Mouse (Mus musculus): ENCODE results near the gene Iqgap2.

The Iqgap2 gene

DNA sequence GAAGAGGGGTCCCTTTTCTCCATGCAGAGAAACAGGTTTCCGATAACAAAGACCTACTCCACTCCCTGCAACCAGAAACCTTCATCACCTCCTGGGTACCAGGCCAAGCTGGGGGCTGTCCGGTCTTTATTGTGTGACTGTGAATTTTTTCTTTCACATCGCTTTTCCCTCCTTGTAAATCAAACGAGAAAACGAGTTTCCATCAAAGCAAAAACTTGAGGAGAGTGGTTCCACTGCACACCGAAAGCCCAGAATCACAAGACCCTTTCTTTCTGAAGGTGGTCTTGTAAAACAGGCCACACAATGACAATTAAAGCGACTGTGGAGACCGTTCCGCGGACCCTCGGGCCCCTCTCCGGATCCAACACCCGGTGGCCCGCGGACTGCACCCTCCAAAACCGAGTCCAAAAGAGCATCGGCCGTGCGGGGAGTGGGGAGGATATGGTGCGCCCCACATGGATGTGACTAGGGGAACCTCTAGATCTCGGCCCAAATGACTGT lies 274.0 kb downstream of the Iqgap2 start:
- no peak for DNase-seq (ENCODE audit: low spot score)

DNA sequence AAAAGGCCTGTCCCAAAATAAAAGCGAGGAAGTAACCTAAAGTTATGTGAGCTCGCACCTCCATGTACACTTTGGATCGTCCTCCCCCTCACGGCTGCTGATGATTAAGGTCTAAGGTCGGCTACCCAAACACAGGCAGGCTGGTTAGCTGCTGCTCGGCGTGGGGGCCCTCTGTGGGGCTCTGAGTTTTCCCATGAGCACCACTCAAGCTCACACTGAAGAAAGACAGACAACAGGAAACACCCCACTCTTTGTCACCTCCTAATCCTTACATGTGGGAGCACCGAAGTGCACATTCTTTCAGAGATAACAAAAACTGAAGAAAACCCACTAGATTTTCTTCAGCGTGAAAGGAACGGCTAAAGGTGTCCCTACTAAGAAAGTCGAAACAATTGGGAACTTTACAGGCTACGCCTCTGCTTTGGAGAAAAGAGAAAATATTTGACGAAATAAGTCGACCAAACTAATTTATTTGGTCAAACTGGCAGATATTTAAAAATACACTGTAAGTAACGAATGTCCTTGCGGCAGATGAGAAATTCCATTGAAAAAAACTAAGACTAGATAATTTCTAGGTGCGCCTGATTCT lies 274.5 kb downstream of the Iqgap2 start:
- no peak for DNase-seq (ENCODE audit: low spot score)

DNA sequence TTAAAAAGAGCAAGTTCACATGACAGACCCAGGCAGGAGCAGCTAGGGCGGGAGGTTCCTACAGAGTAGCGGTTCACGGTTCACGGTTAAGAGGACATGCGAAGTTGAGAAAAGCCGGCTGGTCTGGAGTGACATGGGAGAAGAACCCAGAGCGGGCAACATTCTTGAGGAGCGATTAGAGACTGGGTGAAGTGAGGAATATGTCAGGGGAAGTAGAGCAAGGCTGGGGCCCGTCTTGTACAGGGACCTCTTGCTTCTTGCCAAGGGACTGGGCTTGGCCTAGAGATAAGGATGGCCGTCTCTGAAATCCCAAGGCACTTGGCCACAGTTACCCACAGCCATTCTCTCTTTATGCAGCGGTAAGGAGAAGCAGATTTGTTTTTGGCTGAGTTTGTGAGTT lies 275.2 kb downstream of the Iqgap2 start:
- DNase-seq (ENCODE audit: low spot score) = no peak

DNA sequence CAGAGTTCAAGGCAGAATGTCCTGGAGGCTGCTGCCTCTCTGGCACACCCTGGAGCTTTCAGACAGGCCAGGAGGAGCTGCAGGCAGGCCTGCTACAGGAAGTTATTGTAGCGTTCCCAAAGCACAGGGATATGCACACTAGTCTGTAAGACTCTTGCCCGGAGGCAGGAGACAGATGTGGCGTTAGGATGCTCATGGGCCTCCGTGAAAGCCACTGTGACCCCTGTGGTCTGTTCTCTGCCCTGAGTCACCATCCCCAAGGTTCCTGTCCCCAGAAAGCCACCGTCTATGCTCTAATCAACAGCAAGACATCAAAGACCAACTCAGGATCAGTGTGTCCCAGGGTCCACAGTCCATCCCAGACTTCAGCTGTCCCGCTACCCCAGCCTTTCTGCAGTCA lies 277.0 kb downstream of the Iqgap2 start:
- DNase-seq (ENCODE audit: low spot score) = no peak

DNA sequence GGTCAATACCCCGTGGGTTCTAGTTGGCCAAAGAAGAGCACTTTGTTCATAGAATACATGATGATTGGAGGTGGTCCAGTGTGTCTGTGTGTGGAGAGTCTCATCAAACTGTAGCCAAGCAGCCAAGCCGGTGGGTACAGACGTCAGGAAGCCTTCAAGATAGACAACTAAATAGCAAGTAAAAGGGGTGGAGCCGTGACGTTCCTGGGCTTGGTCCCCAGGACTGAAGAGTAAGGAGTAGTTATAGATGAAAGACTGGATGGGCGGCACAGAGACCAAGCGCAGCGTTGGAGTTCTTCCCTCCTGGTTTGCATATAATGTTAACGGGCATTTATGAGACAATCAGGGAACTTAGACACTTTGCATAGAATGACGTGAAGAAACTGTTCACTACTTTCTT lies 279.5 kb downstream of the Iqgap2 start:
- no peak for DNase-seq (ENCODE audit: low spot score)

DNA sequence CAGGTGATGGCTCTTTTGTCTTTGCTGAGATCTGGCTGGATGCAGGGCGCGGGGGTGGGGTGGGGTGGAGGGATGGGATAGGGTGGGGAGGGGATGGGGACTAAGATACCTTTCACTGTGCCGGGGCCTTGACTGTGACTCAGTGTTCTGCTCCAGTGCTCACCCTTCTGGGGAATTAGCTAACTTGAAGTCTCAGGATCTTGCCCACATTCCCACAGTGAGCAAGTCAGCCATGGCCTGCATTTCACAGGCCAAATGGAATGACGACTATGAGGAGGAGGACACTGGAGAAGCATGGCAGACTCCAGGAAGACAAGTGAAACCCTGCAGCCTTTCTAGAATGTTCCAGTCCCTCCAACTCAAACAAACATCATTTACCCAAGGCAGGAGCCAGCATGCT lies 280.0 kb downstream of the Iqgap2 start:
- DNase-seq (ENCODE audit: low spot score) = no peak

DNA sequence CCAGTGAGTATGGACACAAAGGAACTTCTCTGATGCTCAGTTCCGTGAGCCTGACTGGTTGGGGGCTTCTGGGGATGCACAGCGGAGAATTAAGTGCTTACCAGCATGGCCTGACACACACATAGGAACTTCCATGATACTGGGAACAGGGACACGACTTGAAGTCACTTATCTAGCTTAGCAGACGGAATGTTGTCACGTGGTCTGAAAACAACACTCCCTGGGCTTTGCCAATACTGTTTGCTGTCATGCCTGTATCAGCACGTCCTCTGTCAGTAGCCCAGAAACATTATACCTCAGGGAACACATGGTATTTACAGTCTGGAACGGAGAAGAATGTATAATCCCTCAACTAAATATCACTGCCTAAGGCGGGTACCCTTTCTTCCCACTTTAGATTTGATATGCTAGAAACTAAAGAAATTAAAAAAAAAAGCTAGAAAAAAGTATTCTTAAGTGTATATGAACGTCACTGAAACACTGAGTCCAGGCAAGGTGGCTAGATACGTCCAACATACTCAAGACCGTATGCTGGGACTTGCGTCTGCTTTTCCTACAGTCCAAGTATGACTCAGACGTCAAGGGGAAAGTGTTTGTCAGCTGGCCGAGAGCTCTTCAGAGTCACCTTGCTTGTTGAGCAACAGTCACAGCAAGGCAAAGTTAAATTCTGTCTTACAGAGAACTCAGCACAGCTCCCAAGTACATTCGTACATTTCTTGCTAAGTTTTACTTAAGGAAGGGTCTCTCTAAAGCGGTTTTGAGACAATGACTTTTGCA lies 280.7 kb downstream of the Iqgap2 start:
- DNase-seq (ENCODE audit: low spot score) = no peak

DNA sequence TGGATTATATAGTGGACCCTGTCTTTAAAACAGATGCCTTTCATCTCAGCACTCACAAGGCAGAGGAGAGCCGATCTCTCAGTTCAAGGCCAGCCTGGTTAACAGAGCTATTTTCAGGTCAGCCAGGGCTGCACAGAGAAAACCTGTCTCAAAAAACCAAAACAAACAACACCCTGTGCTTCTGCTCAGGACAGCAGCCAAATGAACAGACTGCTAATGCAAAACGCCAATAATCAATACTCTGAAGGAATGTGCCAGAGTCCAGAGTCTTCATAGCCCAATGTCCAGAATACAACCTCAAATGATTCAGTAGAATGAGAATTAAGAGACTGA lies 282.7 kb downstream of the Iqgap2 start:
- no peak for DNase-seq (ENCODE audit: low spot score)

DNA sequence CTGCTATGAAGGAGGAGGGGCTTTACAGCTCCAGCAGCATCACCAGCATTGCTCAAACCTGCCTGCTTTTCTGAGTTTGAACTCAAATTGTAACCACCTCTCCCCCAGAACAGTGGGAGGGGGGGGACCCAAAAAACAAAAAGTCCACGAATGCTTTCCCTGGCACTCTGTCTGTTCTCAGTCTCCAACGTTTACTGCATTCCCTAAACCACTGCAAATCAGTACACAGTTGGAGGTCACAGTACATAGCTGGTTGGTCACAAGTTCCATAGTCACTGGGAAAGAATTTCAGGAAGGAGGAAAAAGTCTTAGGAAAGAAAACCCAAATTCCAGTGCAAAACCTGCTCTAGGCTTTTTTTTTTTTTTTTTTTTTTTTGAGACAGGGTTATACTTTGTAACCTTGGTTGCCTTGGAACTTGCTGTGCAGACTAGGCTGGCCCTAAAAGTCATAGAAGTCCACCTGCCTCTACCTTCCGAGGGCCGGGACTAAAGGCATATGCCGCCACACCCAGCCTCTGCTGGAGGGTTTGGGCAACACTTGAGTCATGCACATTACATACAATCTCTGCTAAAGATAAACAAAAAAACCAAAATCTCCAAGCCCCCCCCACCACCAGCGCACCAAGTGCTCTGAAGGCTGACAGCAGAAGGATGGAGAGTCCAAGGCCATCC lies 283.2 kb downstream of the Iqgap2 start:
- DNase-seq (ENCODE audit: low spot score) = no peak

DNA sequence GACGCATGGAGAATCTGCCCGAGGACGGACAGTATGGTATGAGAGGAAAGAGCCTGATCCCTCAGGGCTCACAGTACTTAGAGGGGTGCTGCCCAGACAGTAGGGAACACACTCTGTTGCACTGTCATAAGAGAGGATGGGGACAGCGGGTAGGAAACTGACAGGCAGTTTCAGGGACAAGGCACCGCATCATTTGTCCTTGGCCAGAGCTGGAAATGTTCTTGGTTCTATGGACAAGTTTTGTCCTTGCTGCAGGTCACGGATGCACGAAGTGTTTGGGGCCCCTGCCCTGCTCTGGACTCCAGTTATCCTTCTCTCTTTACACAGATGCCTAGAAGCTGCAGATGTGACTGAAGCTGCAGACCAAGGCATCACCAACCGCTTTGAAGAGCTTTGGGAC lies 284.7 kb downstream of the Iqgap2 start:
- no peak for DNase-seq (ENCODE audit: low spot score)

DNA sequence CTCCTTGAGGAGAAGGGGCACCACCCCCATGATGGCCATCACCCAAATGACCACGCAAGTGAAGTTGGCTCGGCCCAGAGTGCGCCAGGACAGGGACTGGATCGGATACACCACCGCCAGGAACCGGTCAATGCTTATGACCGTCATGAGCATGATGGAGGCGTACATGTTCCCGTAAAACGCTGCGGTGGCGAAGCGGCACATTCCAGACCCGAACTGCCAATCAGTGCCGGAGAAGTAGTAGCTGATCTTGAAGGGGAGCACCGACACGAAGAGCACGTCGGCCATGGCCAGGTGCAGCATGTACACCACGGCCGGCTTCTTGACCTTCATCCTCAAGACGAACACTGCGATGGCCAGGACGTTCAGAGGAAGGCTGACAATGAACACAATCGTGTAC lies 287.4 kb downstream of the Iqgap2 start:
- DNase-seq (ENCODE audit: low spot score) = no peak

DNA sequence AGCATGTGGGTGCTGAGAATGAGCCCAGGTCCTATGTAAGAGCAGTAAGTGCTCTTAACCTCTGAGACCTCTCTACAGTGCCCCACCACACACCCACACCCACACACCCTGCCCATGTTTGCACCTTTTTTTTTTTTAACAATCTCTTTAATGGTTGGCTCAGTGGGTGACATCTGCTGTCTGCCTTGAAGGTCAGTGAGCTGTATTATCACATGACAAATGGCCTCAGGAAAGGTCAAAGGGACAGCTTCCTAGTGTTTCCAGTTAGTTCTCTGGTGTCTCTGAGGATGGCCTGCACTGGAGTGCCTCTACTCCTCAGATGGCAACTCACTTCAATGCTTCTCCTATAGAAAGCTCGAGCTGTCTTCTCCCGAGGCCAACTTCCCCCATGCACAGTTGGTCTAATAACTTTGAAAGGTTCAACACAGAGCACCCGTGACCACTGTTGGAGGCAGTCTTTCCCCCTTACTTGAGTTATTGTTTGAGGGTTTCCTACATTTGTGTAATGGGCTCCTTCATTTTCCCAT lies 291.8 kb downstream of the Iqgap2 start:
- DNase-seq (ENCODE audit: low spot score) = no peak

DNA sequence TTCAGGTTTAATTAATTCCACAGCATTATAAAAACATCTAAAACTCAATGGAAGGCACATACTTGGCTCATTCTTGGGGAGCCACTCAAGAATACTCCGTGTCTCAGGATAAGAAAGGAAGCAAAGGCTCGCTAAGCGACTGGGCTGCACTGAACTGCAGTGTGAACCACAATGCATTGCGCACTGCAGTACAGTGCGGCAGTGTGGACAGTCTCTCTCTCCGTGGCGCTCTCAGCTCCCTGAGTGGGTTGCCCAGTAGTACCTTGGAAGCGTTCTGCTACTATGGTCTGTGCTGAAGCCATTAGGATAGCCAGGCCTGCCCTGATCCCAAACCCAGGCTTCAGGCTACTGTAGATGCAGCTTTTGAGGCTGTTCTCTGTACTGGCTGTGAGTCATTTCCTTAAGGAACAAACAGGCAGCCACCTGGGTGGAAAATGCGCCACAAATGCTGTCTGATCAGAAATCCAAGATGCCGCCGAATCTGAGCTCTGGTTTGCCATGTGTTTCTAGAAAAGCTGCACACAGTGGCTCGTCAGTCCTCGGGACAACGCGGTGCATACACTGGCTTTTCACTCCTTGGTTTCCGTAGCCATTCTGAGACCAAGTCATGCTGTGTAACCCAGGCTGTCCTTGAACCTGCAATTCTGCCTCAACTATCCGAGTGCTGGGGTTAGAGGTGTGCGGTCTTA lies 293.3 kb downstream of the Iqgap2 start:
- no peak for DNase-seq (ENCODE audit: low spot score)

DNA sequence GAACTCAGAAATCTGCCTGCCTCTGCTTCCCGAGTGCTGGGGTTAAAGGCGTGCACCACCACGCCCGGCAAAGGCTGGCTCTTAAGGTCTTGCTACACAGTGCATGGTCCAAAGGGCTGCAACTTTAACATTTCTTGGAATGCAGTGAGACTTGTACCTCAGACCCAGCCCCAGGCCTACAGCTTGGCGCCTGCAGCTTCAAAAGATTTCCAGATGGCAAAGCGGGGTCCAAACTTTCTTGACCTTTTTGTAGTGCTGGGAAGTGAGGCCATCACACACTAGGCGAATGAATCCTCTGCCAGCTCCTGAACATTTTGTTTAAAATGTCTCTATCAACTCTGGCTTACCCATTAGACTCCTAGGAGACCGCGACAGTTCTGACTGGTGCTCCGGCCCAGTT lies 294.1 kb downstream of the Iqgap2 start:
- DNase-seq (ENCODE audit: low spot score) = no peak

DNA sequence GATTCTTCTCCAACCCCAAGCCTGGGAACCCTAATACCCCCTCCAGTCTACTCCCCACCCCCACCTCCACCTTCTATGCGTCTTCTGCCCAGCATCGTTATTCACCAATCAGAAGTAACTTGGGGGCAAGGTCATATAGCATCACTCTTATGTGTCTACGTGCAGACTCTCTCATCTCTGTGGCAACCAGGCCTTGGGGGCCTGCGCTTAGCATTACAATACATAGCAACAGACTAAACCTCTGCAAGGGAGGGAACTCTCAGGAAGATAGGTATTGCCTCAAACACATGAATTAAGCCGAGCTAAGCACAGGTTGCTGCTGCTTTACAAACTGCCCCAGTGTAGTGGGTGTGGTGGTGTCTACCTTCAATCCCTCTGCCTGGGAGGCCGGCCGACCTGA lies 295.0 kb downstream of the Iqgap2 start:
- no peak for DNase-seq (ENCODE audit: low spot score)

DNA sequence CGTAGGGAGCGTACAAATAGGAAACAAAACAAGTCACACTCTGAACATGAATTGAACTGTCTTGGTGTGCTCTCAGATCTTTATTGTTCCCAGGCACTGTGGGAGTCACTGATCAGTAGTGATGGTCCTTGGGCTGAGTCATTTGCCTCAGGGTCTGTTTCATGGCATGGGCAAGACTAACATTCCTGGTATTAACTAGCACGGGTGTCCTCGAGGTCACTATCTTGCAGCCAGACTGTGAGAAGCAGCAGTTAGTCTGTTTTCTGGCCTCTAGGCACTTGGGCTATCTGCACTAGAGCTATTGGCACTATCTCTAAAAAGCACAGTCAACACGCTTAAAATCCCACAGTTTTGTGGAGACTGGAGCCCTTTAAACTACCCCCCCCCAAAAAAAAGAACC lies 295.8 kb downstream of the Iqgap2 start:
- DNase-seq (ENCODE audit: low spot score) = no peak

DNA sequence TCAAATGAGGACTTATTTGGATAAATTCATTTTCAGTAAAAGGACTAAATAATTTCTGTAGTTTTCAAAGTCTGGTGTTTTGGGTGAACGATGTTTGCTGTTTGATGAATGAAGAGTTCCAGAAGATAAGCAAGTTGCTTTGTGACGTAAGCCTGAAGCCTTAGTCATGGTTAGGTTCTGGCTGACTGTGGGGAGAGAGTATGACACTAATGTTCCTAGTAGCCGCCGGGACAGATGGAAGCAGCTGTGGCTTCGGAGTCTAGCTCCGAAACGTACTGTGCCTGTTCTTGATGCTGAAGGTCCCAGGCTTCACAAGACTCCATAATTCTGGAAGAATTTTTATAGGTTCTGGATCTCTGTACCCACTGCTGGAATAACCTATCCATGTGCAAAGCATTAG lies 296.3 kb downstream of the Iqgap2 start:
- no peak for DNase-seq (ENCODE audit: low spot score)

DNA sequence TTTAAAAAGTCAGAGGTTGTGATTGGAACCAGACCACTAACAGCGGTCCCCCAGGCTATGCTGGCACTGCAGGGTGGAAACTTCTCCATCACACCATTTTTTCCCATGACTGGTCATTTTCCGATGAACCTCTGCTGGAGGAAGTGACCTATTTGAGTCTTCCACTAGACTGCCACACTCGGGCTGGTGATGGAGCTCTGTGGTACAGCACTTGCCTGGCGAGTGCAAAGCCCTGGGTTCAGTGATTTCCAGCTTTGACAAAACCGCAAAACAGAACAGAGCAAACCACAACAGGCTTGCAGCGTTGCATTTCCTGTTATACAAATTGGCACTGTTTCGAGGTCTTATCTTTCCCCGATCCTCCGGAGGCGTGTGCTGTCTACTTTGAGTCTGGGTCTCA lies 298.9 kb downstream of the Iqgap2 start:
- DNase-seq (ENCODE audit: low spot score) = no peak

DNA sequence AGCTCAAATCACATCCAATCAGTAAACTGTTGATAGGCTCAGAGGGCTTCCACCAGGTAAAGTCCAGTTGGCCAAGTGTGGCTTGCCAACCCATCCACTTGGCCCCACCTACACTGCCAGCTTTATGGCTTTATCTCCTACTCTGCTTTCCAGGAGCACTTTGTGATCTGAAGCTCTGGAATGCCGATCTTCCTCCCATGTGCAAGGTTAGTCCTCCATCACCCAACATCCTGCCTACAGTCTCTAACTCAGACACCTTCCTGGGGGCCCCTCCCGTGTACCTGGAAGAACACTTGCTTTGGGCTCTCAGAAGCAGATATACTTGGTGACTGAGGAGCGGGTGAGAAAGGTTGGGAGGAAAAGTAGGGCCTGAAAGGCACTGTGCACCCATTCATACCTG lies 300.1 kb downstream of the Iqgap2 start:
- DNase-seq (ENCODE audit: low spot score) = no peak

DNA sequence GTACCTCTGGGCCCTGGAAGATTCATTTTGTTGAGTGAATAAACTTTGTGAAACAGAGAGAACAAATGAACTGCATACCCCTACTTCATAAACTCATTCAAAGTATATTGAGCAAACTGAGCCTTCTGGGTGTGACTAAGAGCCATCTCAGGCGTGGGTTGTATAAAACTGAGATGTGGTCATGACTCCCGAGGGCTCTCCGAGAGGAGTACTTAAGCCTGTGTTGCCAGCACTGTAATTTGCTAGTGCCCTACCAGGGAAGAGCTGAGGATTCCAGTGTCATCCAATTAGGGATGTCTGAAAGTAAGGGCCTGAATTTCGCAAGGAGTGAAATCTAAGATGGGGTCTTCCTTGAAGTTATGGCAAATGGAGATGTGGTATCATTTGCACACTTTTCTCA lies 304.1 kb downstream of the Iqgap2 start:
- no peak for DNase-seq (ENCODE audit: low spot score)

DNA sequence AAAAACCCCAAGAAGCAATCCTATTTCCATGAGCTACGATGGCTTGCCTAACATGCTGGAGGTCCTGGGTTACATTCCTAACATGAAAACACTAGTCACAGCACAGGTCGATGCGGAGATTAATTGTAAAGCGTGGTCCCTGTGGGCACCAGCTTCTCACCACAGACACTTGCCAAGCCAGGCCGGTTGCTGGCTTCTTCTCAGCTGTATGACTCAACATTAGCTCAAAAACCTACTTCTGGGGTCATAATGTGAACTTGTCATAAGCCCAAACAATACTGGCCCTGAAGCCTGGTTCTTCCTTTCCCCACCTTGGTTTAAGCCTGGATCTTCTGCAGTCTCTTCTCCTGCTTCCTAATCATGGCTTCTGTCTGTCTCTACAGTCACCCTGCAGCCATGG lies 306.8 kb downstream of the Iqgap2 start:
- no peak for DNase-seq (ENCODE audit: low spot score)

Measured in layer of hippocampus, adult 11-12 months (tissue).